Mouse (Mus musculus): Measurements from ENCODE around the gene Amz2. TPM values are rescaled to one million over a fixed set of nuclear protein-coding genes. Genes with fewer than 3 reads are reported as not detected.

The Amz2 gene
- polyA plus RNA-seq, 1 experiment, result 40.9 TPM

DNA sequence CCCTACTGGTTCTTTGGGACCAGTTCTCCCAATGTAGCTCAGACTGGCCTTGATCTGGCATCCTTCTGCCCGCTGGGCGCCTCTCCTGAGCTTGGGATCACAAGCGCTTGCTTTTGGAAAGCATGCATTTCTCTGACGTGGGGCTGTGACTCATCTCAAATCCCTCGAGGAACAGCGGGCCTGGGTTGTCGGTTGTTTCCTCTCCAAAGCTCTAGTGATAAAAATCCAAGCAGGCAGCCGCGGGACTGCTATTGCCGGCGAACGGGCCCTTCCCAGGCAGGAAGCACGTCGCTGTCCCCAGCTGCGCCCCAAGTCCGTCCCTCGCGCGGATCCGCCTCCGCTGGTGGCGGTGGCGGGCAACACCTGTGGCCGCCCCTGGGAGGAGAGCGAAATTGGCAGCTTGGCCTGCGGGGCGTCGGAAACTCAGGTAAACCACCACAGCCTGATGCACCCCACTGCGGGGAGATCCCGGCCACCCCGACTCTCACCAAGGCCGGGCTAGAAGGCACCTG is 14.1 kb downstream of the Amz2 start:
- peak overlapping the region; percentile 78 for H3K4me3 ChIP-seq (replicated peaks; ENCODE audit: extremely low read depth, low read depth, low read length)
- peak; percentile 73 for DNase-seq
- under 1% methylated on average over 32 of the region's 32 CpGs for WGBS
- 0 out of 2 replicates have a peak, but pooled peaks cover 3% of the 10 kb centered on the region for H3K4me1 ChIP-seq (ENCODE audit: control insufficient read depth, insufficient read depth, low read length)
- TF ChIP-seq POLR2A (IDR thresholded peaks at IDR 0.05; ENCODE audit: borderline replicate concordance, extremely low read depth, low read depth, low read length) (peak; percentile 26; the same call in 1 of the 2 replicates), CTCF (IDR thresholded peaks at IDR 0.05; ENCODE audit: insufficient read depth, low read length) (no peak)

DNA sequence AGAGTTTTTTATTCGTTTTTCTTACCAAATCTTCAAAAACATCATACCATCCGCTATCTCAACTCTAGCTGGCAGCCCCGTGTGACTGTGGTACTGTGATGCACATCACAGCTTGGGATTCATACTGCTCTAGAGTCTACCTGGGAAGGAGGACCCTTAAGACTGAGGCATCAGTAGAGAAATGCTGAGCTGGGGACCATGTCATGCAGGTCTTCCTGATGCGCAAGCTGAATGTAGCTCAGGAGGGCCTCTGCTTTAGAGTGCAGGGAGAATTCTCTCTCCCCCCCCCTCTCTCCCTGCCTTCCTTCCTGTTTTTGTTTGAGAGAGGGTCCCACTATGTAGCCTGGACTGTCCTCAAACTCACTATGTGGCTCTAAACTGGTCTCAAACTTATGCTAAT is 14.9 kb downstream of the Amz2 start:
- 61% methylated on average over 4 of the region's 4 CpGs for WGBS
- Histone ChIP-seq H3K4me1 (ENCODE audit: control insufficient read depth, insufficient read depth, low read length) (0 out of 2 replicates have a peak, but pooled peaks cover 3% of the 10 kb centered on the region), H3K4me3 (replicated peaks; ENCODE audit: extremely low read depth, low read depth, low read length) (no peak overlapping the region)
- DNase-seq, result no peak
- no peak for TF ChIP-seq POLR2A (IDR thresholded peaks at IDR 0.05; ENCODE audit: borderline replicate concordance, extremely low read depth, low read depth, low read length)
- no peak for TF ChIP-seq CTCF (IDR thresholded peaks at IDR 0.05; ENCODE audit: insufficient read depth, low read length)

DNA sequence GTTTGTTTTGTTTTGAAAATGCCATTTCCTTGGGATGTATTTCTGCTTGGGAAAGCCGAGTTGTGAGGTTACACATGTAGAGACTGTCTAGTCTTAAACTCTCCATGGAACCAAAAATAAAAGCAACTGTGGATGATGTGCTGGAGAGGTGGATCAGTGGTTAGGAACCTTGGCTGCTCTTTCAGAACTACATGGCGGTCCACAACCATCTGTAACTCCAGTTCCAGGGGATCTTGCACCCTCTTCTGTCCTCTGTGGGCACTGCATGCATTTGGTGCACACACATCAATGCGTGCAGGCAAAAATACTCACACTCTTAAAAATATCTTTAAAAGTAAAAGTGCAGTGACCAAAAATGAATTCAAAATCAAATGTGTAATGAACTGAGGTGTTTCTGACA is 15.4 kb downstream of the Amz2 start:
- H3K4me3 ChIP-seq (replicated peaks; ENCODE audit: extremely low read depth, low read depth, low read length), result no peak overlapping the region
- WGBS, result 51% methylated on average over 3 of the region's 3 CpGs
- TF ChIP-seq CTCF (IDR thresholded peaks at IDR 0.05; ENCODE audit: insufficient read depth, low read length), result peak; percentile 84
- TF ChIP-seq POLR2A (IDR thresholded peaks at IDR 0.05; ENCODE audit: borderline replicate concordance, extremely low read depth, low read depth, low read length), result no peak
- 0 out of 2 replicates have a peak, but pooled peaks cover 3% of the 10 kb centered on the region for H3K4me1 ChIP-seq (ENCODE audit: control insufficient read depth, insufficient read depth, low read length)
- DNase-seq, result peak; percentile 36

DNA sequence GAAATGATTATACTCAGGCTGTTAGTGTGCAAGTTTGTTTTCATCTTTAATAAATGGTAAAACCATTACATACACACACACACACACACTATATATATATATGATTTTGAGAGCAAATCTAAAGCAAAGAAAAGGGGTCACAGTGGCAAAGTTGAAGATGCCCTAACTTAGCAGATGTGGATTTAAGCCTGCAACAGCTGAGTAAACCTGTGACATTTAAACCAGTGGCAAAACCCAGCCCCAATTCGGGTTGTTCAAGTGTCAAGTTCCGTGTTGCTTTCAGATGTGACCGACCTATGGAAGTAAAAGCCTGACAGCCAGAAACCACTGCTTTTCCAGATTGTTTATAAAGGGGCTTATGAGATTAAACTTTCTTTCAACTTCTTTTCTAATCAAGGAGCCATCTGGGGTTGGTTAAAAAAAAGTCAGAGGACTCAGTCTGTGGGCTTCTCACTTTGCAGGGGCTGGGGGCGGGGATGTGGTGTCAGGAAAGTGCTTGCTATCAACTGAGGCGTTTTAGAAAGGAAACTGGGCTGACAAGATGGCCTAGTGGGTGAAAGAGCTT is 16.5 kb downstream of the Amz2 start:
- Histone ChIP-seq H3K4me1 (ENCODE audit: control insufficient read depth, insufficient read depth, low read length) (0 out of 2 replicates have a peak, but pooled peaks cover 3% of the 10 kb centered on the region), H3K4me3 (replicated peaks; ENCODE audit: extremely low read depth, low read depth, low read length) (no peak overlapping the region)
- DNase-seq, result no peak
- WGBS, result 57% methylated on average over 5 of the region's 5 CpGs
- TF ChIP-seq POLR2A (IDR thresholded peaks at IDR 0.05; ENCODE audit: borderline replicate concordance, extremely low read depth, low read depth, low read length), result no peak
- TF ChIP-seq CTCF (IDR thresholded peaks at IDR 0.05; ENCODE audit: insufficient read depth, low read length), result no peak

DNA sequence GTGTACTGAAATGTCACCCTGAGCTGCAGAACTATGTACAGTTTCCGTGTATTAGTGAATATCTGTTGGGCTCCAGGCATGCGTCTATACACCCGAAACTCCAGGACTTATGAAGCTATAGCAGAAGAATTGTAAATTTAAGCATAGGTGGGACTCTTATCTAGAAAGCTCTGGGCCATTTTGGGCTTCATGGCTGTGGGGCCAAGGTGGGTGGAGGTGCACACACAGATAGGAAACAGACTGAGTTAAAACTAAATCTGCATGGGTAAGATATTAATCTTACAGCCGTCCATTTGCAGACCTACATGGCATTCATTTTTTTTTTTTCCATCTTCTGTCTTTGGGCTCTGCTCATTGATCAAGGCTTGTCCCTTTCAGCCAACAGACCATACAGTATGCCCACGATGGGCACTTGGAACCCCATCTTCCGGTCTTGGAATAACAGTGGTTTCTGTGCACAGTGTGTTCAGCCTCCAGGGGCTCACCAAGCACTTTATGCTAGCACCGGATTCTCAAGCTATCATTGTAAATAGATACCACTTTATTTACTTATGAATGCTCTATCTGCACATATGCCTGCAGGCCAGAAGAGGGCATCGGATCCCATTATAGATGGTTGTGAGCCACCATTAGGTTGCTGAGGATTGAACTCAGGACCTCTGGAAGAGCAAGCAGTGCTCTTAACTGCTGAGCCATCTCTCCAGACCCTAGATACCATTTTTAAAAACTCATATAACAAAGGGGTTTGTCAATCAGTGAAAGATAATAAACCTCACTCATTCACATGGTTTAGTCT is 17.9 kb downstream of the Amz2 start:
- 91% methylated on average over 8 of the region's 8 CpGs for WGBS
- Histone ChIP-seq H3K4me3 (replicated peaks; ENCODE audit: extremely low read depth, low read depth, low read length) (no peak overlapping the region), H3K4me1 (ENCODE audit: control insufficient read depth, insufficient read depth, low read length) (0 out of 2 replicates have a peak, but pooled peaks cover 3% of the 10 kb centered on the region)
- no peak for DNase-seq
- no peak for TF ChIP-seq CTCF (IDR thresholded peaks at IDR 0.05; ENCODE audit: insufficient read depth, low read length)
- TF ChIP-seq POLR2A (IDR thresholded peaks at IDR 0.05; ENCODE audit: borderline replicate concordance, extremely low read depth, low read depth, low read length), result no peak

DNA sequence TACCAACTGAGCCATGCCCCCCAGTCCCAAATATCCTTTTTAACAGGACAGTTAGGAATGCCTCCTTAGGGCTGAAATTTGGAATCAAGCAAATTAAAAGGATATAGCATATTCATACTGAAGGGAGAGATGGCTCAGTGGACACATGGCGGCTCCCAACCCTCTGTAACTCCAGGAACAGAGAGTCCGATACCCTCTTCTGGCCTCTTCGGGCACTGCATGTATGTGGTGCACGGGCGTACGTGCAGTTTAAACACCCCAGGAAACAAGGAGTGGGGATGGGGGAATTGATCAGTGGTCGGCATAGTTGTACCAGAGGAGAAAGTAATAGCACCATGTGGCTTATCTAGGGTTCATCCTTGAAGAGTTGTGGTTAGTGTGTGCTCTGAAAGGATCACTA is 18.9 kb downstream of the Amz2 start:
- no peak for TF ChIP-seq POLR2A (IDR thresholded peaks at IDR 0.05; ENCODE audit: borderline replicate concordance, extremely low read depth, low read depth, low read length)
- TF ChIP-seq CTCF (IDR thresholded peaks at IDR 0.05; ENCODE audit: insufficient read depth, low read length), result peak; percentile 44; the same call in 1 of the 2 replicates
- DNase-seq, result peak; percentile 31

DNA sequence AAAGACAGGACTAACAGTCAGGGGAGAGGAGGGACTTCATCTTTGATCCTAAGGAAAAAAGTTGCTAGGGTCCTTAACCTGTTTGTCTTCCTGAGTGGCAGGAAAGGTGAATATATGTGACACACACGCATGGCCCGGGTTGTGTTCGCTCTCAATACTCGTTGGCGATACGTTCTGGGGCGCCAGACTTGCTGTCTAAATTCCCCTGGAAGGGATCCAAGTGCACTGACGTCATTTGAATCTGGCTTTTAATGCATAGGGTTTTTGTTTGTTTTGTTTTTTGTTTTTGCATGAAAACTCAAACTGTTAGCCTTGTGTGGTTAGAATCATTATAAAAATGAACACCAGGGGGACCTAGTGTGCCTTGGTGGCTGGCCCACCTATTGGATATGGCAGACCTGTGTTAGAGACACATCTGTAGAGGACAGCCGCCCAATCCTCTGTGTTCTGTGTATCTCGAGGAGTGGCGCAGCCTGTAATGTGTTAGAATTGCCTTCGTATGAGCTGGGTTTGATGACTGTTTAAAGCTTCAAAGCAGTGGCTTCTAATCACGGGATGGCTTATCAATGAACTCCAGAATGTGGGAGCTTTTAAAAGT is 19.8 kb downstream of the Amz2 start:
- Histone ChIP-seq H3K4me3 (replicated peaks; ENCODE audit: extremely low read depth, low read depth, low read length) (no peak overlapping the region), H3K4me1 (ENCODE audit: control insufficient read depth, insufficient read depth, low read length) (no peaks in the 10 kb centered on the region)
- TF ChIP-seq CTCF (IDR thresholded peaks at IDR 0.05; ENCODE audit: insufficient read depth, low read length), result peak; percentile 59
- TF ChIP-seq POLR2A (IDR thresholded peaks at IDR 0.05; ENCODE audit: borderline replicate concordance, extremely low read depth, low read depth, low read length), result no peak
- 40% methylated on average over 13 of the region's 13 CpGs for WGBS
- DNase-seq, result no peak

More for the DNA sequence above, 18.9 kb downstream of the Amz2 start:
- no peaks in the 10 kb centered on the region for H3K4me1 ChIP-seq (ENCODE audit: control insufficient read depth, insufficient read depth, low read length)
- WGBS, result 53% methylated on average over 7 of the region's 7 CpGs
- no peak overlapping the region for H3K4me3 ChIP-seq (replicated peaks; ENCODE audit: extremely low read depth, low read depth, low read length)

DNA sequence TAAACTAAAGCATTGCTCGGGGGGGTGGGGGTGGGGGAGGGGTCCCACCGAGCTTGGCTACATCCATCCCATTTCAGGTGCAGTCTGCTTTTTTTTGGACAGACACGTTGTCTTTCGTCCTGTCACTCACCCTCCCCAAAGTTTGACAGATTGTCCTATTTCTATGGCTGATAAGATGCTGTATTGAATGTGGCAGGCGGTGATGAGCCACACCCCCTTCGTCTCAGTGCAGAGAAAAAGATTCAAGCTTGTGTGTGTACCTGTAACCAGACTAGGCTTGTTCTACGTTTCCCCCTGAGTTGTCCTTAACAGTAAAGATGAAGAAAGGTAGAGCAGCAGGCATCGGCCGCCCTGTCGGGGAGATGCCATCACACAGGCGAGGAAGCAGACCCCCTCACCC is 25.4 kb downstream of the Amz2 start:
- Histone ChIP-seq H3K4me1 (ENCODE audit: control insufficient read depth, insufficient read depth, low read length) (no peaks in the 10 kb centered on the region), H3K4me3 (replicated peaks; ENCODE audit: extremely low read depth, low read depth, low read length) (no peak overlapping the region)
- 85% methylated on average over 11 of the region's 11 CpGs for WGBS
- DNase-seq, result no peak
- no peak for TF ChIP-seq CTCF (IDR thresholded peaks at IDR 0.05; ENCODE audit: insufficient read depth, low read length)
- TF ChIP-seq POLR2A (IDR thresholded peaks at IDR 0.05; ENCODE audit: borderline replicate concordance, extremely low read depth, low read depth, low read length), result no peak

DNA sequence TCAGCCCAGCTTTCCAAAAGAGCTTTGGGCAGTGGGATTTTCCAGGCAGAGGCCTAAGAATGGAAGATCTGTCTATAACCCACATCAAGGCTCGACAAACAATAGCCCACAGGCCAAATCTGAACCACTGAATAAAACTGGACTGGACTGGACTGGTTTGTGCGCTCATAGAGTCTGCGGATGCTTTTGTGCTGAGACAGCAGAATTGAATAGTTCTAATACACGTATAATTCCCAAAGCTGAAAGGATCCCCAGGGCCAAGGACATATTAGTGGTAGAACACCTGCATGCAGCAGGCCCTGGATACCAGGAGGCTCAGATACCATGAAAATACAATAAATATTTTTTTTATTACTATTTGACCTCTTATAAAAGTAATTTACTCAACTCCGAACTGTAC is 30.5 kb downstream of the Amz2 start:
- WGBS, result 91% methylated on average over 5 of the region's 5 CpGs
- DNase-seq, result no peak
- Histone ChIP-seq H3K4me1 (ENCODE audit: control insufficient read depth, insufficient read depth, low read length) (no peaks in the 10 kb centered on the region), H3K4me3 (replicated peaks; ENCODE audit: extremely low read depth, low read depth, low read length) (no peak overlapping the region)
- TF ChIP-seq POLR2A (IDR thresholded peaks at IDR 0.05; ENCODE audit: borderline replicate concordance, extremely low read depth, low read depth, low read length) (no peak), CTCF (IDR thresholded peaks at IDR 0.05; ENCODE audit: insufficient read depth, low read length) (no peak)

Measured in lung, adult 2 months (tissue).